8 mouse cellular contexts compared by ENCODE assay signal in the genomic region with DNA sequence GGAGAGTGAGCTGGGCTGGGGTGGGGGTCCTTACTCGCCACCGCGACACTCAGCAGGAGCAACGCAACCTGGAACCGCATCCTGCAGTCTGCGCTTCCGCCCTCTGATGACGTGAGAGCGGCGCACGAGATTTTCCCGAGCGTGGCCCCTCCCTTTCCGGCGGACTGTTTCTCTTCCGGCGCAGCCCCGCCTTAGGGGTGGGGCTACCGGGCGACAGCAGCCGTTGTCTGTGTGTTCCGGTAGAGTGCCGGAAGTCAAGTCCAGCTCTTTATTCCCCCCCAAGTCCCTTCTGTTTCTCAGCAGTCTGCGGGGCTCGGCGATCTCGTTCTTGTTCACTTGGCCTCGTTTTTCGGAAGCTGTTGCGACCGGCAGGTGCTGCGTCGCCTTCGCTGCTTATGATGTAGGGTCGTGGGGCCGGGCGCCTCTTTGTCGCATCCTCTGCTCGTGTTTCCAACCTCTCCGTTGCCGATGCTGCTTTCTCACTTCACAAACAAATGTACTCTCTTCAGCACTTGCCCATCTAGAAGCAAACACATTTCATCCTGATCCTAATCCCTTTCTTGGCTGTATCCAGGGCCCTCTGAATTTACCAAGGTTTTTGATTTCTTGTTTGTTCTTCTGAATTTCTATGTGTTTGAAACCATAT. TPM values are rescaled to one million over a fixed set of nuclear protein-coding genes. Genes with fewer than 3 reads are reported as not detected.
DNase-seq lines count a peak whose midpoint lies in the region; ATAC-seq lines count a peak whose summit lies in the region.

Tgoln1 (minus strand) TSS at position 358 of the 646 bp plus-strand sequence.

- no peaks in the 10 kb centered on the region for H3K9me3 ChIP-seq in heart, embryonic 13.5 days
- H3K9me3 ChIP-seq in liver, embryonic 12.5 days (replicated peaks): no peaks in the 10 kb centered on the region
- no peaks in the 10 kb centered on the region for H3K9me3 ChIP-seq in stomach, embryonic 15.5 days

- WGBS in heart, embryonic 13.5 days: 0% methylated on average over 41 of the region's 41 CpGs
- WGBS in liver, embryonic 12.5 days (ENCODE audit: insufficient replicate concordance): under 1% methylated on average over 41 of the region's 41 CpGs
- under 1% methylated on average over 41 of the region's 41 CpGs for WGBS in stomach, embryonic 15.5 days

- peak within 1 kb of the TSS; percentile 99 for H3K4me2 ChIP-seq in heart, embryonic 13.5 days
- peak within 1 kb of the TSS; percentile 95 for H3K4me2 ChIP-seq in liver, embryonic 12.5 days
- peak within 1 kb of the TSS; percentile 90 for H3K4me2 ChIP-seq in stomach, embryonic 15.5 days

- H3K9ac ChIP-seq in heart, embryonic 13.5 days: peak within 1 kb of the TSS; percentile 89
- peak within 1 kb of the TSS; percentile 82 for H3K9ac ChIP-seq in liver, embryonic 12.5 days
- peak within 1 kb of the TSS; percentile 56 for H3K9ac ChIP-seq in stomach, embryonic 15.5 days

- H3K4me1 ChIP-seq in heart, embryonic 13.5 days: peaks cover 33% of the 10 kb centered on the region
- peaks cover 59% of the 10 kb centered on the region for H3K4me1 ChIP-seq in liver, embryonic 12.5 days
- H3K4me1 ChIP-seq in stomach, embryonic 15.5 days: peaks cover 19% of the 10 kb centered on the region

- H3K4me3 ChIP-seq in heart, embryonic 13.5 days: peak within 1 kb of the TSS; percentile 88
- H3K4me3 ChIP-seq in liver, embryonic 12.5 days: peak within 1 kb of the TSS; percentile 80
- peak within 1 kb of the TSS; percentile 73 for H3K4me3 ChIP-seq in stomach, embryonic 15.5 days (replicated peaks)

- ATAC-seq in erythroid progenitor cell, adult 5-6 weeks (replicated peaks; ENCODE audit: low FRiP score, poor library complexity, severe bottlenecking): peak; percentile 99
- ATAC-seq in heart, embryonic 13.5 days (ENCODE audit: extremely low read depth, insufficient number of reproducible peaks, low FRiP score, low TSS enrichment): peak; percentile 91
- ATAC-seq in liver, embryonic 12.5 days: peak; percentile 95
- peak; percentile 93 for ATAC-seq in stomach, embryonic 15.5 days (ENCODE audit: insufficient read depth, low FRiP score, low read depth)

- H3K36me3 ChIP-seq in heart, embryonic 13.5 days: peaks cover 27% of the 10 kb centered on the region
- peaks cover 21% of the 10 kb centered on the region for H3K36me3 ChIP-seq in liver, embryonic 12.5 days
- peaks cover 3% of the 10 kb centered on the region; the same call in 1 of the 2 replicates for H3K36me3 ChIP-seq in stomach, embryonic 15.5 days

- DNase-seq in CD4-positive helper T cell, adult 2 months (ENCODE audit: low read depth, low spot score): peak; percentile 97
- peak; percentile 87 for DNase-seq in brain, embryonic 18.5 days (ENCODE audit: low read depth, low spot score)
- DNase-seq in kidney, postnatal 10 days: peak; percentile 97
- peak; percentile 93 to 94 for DNase-seq in natural killer cell, adult 2 months (ENCODE audit: low spot score in 2 of 2)

- H3K27me3 ChIP-seq in heart, embryonic 13.5 days (replicated peaks): no peaks in the 10 kb centered on the region
- no peaks in the 10 kb centered on the region for H3K27me3 ChIP-seq in liver, embryonic 12.5 days (replicated peaks)
- no peaks in the 10 kb centered on the region for H3K27me3 ChIP-seq in stomach, embryonic 15.5 days (replicated peaks)

- peak within 1 kb of the TSS; percentile 88 for H3K27ac ChIP-seq in heart, embryonic 13.5 days (replicated peaks)
- peak within 1 kb of the TSS; percentile 89 for H3K27ac ChIP-seq in liver, embryonic 12.5 days
- peak within 1 kb of the TSS; percentile 86 for H3K27ac ChIP-seq in stomach, embryonic 15.5 days

RNA-seq across cellular contexts. Expression of gene Tgoln1, which starts in this region (rescaled TPM):
- total RNA-seq in erythroid progenitor cell, adult 5-6 weeks (2015; ENCODE audit: low replicate concordance): 14.7 and 28.5 TPM in 2 replicates
- 21.9 and 23.5 TPM in 2 replicates for total RNA-seq in erythroid progenitor cell, adult 5-6 weeks (2017; ENCODE audit: low replicate concordance)
- 21.5 and 24.0 TPM in 2 replicates for polyA plus RNA-seq in heart, embryonic 13.5 days (2015; fragmentation: Nextera tagmentation; extraction: Ambion mirVana)
- polyA plus RNA-seq in liver, embryonic 12.5 days (2016; fragmentation: Nextera tagmentation; extraction: Ambion mirVana): 17.8 and 18.8 TPM in 2 replicates
- polyA plus RNA-seq in stomach, embryonic 15.5 days (2015; fragmentation: Nextera tagmentation; extraction: Ambion mirVana): 34.0 and 38.4 TPM in 2 replicates

Comparison
In these comparisons a context has a peak if more than half of its experiments do, and no peak if none do; other contexts are left out.
1. Peak in every context shown above with its lines: DNase-seq, ATAC-seq, H3K4me3 ChIP-seq and H3K27ac ChIP-seq.